Mouse (Mus musculus) C2C12 (cell line): ENCODE measurements at regions not wholly inside any gene's neighbourhood (a gene's known extent, or its start where the extent isn't known, plus 50 kb on each side); places are given as distances from the start of the nearest gene placed in this dataset.

Experiments used
- CEBPB ChIP-seq: IDR thresholded peaks from one replicate; pipeline ENCODE4 v1.6.1; 2011; ENCODE audit warnings: low read depth, mild to moderate bottlenecking, control low read depth, moderate library complexity
- CTCF ChIP-seq: IDR thresholded peaks from one replicate; pipeline ENCODE4 v1.5.1; 2011; ENCODE audit not compliant: control insufficient read depth, insufficient read depth, insufficient read length
- FOSL1 ChIP-seq: IDR thresholded peaks from one replicate; pipeline ENCODE4 v1.8.0; 2011; ENCODE audit warnings: mild to moderate bottlenecking, low read length; ENCODE audit not compliant: poor library complexity, insufficient read depth, severe bottlenecking
- MAX ChIP-seq: IDR thresholded peaks from one replicate; pipeline ENCODE4 v1.6.1; 2011; ENCODE audit warnings: mild to moderate bottlenecking, control low read depth
- MYOD1 ChIP-seq: IDR thresholded peaks from one replicate; pipeline ENCODE4 v1.6.1; 2011; ENCODE audit warnings: low read depth; ENCODE audit not compliant: control insufficient read depth, insufficient read length
- MYOG ChIP-seq: IDR thresholded peaks from one replicate; pipeline ENCODE4 v1.6.1; 2011; ENCODE audit not compliant: control insufficient read depth, insufficient read length; ENCODE audit errors: extremely low read depth
- USF1 ChIP-seq: IDR thresholded peaks from one replicate; pipeline ENCODE4 v1.6.1; 2011; ENCODE audit warnings: low read depth, mild to moderate bottlenecking, control low read depth, moderate library complexity

DNA sequence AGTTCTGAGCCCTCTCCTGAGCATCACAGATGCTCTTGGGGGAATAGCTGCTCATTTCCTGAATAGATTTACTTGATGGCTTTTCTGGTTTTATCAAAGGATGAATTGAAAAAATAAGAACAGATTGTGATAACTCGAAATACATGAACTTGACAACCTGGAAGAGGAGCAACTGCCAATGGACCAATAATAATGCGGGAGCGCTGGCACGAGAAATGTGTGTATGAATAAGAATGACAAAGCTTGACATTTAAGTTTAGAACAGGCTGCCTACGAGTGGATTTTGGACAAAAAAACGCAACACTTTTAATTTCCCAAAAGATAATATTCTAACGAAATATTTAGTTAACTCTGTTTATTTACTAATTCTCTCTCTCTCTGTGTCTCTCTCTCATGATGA lies 203.5 kb upstream of the March1 start:
- TF ChIP-seq CTCF (no peak), MYOG (no peak), MAX (no peak), USF1 (no peak), MYOD1 (no peak), CEBPB (no peak), FOSL1 (no peak)
